Mouse (Mus musculus) liver, embryonic 14 days (tissue): Measurements from ENCODE around the gene Prl2c2. TPM values are rescaled to one million over a fixed set of nuclear protein-coding genes. Genes with fewer than 3 reads are reported as not detected.

Source experiments
- polyA plus RNA-seq: library from polyadenylated mRNA; depleted of rRNA; stranded (reverse); fragments of >200 nt; gene quantifications from 2 replicates; pipeline ENCODE4 v1.2.3, GENCODE M21; 2012; rRNA removed

Prl2c2 gene
- polyA plus RNA-seq = 0.10 TPM in 1 of 2 replicates, not detected in the other

GRCm38 (mm10) chr13:13005283-13005682 lies at the start of gene Prl2c2:
Gene Prl2c2 (minus strand): TSS chr13:13005383.

Other genes with a start within 250 kb of the Prl2c2 start
- 0.13 TPM in 1 of 2 replicates, not detected in the other for gene Prl2c3, start 205.3 kb downstream of the Prl2c2 start, polyA plus RNA-seq
- gene Prl2c5, start 177.3 kb upstream of the Prl2c2 start, polyA plus RNA-seq = 0.21 TPM in 1 of 2 replicates, not detected in the other